Mouse (Mus musculus): Measurements from ENCODE around the gene B9d2.

DNA sequence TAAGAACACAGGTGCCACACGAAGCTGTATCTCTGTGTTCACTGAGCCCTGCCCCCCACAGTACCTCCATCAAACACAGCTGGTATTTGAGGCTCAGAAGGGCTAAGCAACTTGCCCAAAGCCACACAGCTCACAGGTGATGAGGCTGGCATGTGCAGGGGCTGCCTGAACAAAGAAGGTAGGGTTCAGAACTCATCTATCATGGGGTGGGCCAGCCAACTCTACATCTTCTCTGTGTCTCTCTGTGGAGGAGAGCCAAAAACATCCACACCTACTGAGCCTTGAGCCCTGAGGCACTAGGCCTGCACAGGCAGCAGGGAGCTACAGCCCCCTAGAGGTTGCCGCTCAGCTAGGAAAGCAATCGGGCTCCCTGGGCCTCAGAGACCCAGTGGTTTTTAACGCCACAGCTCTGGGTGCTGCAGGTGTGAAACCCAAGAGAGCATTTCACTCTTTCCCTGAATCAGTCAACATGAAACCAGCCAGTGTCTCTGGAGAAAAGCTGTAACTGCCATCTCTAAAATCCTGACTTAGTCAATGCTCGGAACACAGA lies 32.9 kb upstream of the B9d2 start:
- TF ChIP-seq POLR2A (IDR thresholded peaks at IDR 0.05; ENCODE audit: insufficient read length, low read depth) (no peak), MAX (IDR thresholded peaks at IDR 0.05; ENCODE audit: low read depth) (no peak), USF1 (IDR thresholded peaks at IDR 0.05; ENCODE audit: low read depth) (no peak), REST (IDR thresholded peaks at IDR 0.05; ENCODE audit: insufficient read depth, insufficient read length) (no peak), TCF12 (IDR thresholded peaks at IDR 0.05; ENCODE audit: insufficient read depth, poor library complexity, severe bottlenecking) (no peak), MYOD1 (IDR thresholded peaks at IDR 0.05; ENCODE audit: control insufficient read depth in 1 of 3, insufficient read length in 2 of 3, low read depth in 2 of 3) (no peak)
